Mouse (Mus musculus) heart, postnatal 10 days (tissue): ENCODE measurements around the gene Slc5a2. TPM values are rescaled to one million over a fixed set of nuclear protein-coding genes. Genes with fewer than 3 reads are reported as not detected.

Source experiments
- microRNA-seq, 2 experiments: library from miRNA; unstranded; fragments of <30 nt; microRNA quantifications; one replicate each; pipeline ENCODE4 v1.2.0; 2022
- total RNA-seq, 2 experiments: library from RNA; stranded (reverse); gene quantifications; 2 replicates each; pipeline ENCODE4 v1.2.3; 2021

Gene Slc5a2
- total RNA-seq, 2 experiments from 2014 or later = not detected

Small RNA genes within 50 kb of the gene (microRNA-seq; reads per million reads assigned to microRNA genes)
- 0.35 to 0.47 reads per million in 2 experiments for gene Mir3103

Other genes starting within 250 kb of the Slc5a2 start
- 1 to 10 TPM; 2.5 to 3.9 TPM for gene Itgam, start 203.0 kb upstream of the Slc5a2 start, total RNA-seq
- not detected for gene Gm49368, start 203.0 kb upstream of the Slc5a2 start, total RNA-seq
- gene Itgax, start 136.1 kb upstream of the Slc5a2 start, total RNA-seq = under 1 TPM; 0.12 to 0.22 TPM
- gene Itgad, start 111.3 kb upstream of the Slc5a2 start, total RNA-seq = not detected
- 1,000 to 10,000 TPM; 1,342 to 1,375 TPM for gene Cox6a2, start 59.3 kb upstream of the Slc5a2 start, total RNA-seq
- gene Armc5, start 28.3 kb upstream of the Slc5a2 start, total RNA-seq = 10 to 100 TPM; 11.7 to 13.3 TPM
- gene 9130023H24Rik, start 27.6 kb upstream of the Slc5a2 start, total RNA-seq = 1 to 10 TPM; 4.5 to 5.4 TPM
- 10 to 100 TPM; 52.1 to 57.0 TPM for gene Tgfb1i1, start 18.8 kb upstream of the Slc5a2 start, total RNA-seq
- 10 to 100 TPM; 10.3 to 10.8 TPM for gene BC017158, start 32.5 kb downstream of the Slc5a2 start, total RNA-seq
- gene Rgs10, start 153.1 kb downstream of the Slc5a2 start, total RNA-seq = 10 to 100 TPM; 10.7 to 10.9 TPM
- 10 to 100 TPM; 52.5 to 54.6 TPM for gene Tial1, start 196.1 kb downstream of the Slc5a2 start, total RNA-seq